Mouse (Mus musculus) adrenal gland, adult 2 months (tissue): ENCODE measurements around the gene 4933417A18Rik. TPM values are rescaled to one million over a fixed set of nuclear protein-coding genes. Genes with fewer than 3 reads are reported as not detected.
"Not testable (repeated sequence)": the region's sequence is repeated elsewhere in the genome, so short reads cannot be mapped to it uniquely, and the experiment has no call there.

Experiments used
- DNase-seq: peaks from one replicate; pipeline ENCODE4 v3.0.0; 2021
- polyA plus RNA-seq: library from polyadenylated mRNA; depleted of rRNA; stranded (reverse); fragments of >200 nt; gene quantifications from 2 replicates; pipeline ENCODE4 v1.2.3, GENCODE M21; 2012; rRNA removed
- total RNA-seq, 2 experiments: library from RNA; stranded (reverse); gene quantifications; 2 replicates each; pipeline ENCODE4 v1.2.3; 2021

The 4933417A18Rik gene
- total and polyA plus RNA-seq, 3 experiments: not detected

DNA sequence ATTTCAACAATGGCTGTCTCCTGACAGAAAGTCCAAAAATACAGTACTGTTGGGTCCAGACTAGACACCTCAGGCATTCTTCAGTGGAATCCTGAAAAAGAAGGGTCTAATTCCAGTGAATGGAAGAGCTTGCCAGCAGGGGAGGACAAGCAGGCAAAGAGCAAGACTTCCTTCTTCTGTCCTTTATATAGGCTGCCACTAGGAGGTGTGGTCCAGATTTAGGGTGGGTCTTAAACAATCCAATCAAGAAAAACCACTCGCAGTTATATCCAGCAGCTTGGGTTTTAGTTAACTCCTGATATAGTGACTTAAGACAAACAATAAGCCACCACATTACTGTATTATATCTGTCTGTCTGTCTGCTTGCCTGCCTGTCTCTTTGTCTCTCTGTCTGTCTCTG, 49.6 kb downstream of the 4933417A18Rik start:
- DNase-seq: no peak

DNA sequence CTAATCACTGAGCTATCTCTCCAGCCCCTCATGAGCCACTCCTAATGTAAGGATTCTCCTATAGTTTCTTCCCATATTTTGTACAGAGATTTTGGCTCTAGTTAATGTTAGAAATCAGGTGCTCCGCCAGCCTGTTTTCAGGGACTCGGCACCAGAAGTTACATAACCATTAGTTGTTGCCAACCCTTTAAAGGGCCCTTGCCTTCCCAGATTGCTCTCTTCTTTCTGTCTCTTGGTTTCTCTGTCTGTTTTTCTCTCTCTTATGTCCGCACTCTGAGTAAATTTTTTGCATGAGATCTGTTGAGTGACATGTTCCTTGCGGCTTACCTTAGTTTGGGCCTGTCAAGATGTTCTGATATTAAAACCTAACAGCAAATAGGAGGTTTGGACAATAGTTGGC, 51.9 kb downstream of the 4933417A18Rik start:
- DNase-seq: peak; percentile 10

DNA sequence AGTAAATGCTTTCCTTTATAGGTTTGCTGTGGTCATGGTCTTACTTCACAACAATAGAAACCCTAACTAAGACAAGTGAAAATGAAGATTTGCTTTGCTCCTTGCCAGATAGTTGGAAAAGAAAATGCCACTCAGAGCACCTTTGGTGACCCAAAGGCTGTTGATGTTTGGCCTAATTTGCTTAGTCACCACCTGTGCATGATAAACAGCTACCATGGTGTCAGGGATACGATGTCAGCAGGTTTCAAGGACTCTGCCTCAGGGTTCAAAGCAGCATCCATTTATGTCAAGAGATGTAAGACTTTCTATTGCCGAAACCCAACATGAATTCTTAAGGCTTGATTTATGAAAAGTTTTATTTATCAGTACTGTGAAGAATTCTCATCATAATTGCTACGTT, 53.2 kb downstream of the 4933417A18Rik start:
- DNase-seq: no peak

DNA sequence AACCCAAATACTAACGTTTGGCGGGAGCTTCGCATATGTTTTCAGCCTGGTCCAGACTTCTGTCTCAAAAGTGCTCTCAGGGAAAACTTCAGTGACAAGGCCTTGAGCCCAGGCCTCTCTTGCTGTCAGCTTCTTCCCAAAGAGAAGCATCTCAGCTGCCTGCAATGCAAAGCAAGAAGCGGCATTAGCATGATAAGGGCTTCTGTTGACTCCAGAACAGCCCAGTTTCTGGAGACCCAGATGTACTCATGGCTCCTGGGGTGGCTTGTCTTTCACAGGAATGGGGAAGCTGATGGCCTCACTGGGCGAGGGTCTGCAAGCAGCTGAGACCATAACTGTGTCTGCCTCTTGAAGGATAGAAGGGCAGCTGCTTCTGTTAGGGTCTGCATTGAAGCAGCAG, 54.4 kb downstream of the 4933417A18Rik start:
- not testable (repeated sequence) for DNase-seq

DNA sequence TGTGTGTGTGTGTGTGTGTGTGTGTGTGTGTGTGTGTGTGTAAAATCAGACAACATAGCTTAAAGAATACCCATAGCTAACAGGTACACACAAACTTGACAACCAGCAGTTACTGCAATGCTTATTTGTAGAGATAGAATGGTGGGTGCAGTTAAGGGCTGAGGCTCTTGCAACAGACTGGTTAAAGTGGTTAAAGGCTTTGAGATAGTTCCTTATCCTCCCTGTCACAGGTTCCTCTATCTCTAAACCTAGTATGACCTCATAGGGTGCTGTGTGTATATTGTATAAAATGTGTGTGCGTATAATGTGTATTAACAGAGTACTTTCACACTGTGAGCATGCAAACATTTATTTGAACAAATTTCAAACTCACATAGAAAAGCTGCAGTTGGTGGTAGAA, 59.3 kb downstream of the 4933417A18Rik start:
- DNase-seq: not testable (repeated sequence)

DNA sequence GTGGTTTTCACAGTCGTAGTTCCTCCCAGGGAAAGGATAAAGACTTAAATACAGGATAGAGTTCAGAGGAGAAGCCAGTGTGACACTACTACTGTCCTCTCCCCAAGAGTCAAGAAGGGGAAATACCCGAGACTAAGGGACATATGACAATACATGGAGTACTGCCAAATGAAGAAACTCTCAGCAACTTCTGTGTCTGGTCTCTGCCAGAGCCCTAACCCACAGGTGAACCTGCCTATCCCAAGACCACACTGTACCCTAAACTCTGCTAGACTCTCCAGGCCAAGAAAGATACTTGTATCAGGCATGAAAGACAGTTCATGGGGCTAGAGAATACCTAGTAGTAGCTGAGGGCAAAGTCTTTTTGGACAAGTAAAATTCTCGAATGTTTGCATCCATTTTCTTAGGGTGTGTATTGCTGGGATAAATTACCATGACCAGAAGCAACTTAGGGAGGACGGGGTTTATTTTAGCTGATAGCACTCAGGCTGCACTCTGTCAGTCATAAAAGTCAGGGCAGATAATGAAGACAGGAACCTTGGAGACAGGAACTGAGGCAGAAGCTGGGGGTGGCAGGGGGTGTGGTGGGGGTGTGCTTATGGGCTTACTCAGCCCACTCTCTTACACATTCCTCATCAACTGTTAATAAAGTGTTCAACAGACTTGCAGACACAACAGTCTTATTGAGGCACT, 67.5 kb downstream of the 4933417A18Rik start:
- no peak for DNase-seq

DNA sequence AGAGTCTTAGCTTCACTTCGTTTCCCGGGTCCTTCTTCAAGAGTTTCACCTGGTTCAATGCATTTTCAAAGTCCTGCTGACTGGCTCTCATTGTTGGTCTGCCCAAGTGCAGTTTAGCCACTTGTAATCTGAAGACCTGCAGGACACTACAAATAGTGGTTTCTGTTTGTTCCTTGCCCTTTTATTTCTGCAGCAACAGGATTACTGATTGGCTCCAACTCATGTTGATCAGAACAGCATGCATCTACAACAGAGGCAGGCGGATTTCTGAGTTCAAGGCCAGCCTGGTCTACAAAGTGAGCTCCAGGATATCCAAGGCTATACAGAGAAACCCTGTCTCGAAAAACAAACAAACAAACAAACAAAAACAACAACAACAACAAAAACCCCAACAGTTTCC, 68.9 kb downstream of the 4933417A18Rik start:
- no peak for DNase-seq

DNA sequence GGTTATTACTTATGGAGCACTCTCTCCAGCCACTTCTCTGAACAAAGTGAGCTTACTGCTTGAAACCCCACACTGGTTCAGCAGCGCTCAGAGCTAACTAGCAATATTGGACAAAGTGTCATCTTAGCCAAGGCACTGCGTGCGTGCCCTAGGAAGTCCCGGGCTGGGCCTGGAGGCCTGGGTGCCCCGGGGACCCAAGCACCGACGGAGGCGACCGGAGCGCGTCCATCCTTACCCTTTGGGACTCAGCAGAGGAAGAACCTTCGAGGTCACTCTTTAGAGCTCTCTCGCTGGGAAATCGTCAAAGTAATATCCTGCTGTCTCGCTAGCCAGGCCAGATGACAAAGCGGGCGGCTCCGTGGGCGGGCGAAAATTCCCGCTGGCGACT, 69.4 kb downstream of the 4933417A18Rik start:
- no peak for DNase-seq

DNA sequence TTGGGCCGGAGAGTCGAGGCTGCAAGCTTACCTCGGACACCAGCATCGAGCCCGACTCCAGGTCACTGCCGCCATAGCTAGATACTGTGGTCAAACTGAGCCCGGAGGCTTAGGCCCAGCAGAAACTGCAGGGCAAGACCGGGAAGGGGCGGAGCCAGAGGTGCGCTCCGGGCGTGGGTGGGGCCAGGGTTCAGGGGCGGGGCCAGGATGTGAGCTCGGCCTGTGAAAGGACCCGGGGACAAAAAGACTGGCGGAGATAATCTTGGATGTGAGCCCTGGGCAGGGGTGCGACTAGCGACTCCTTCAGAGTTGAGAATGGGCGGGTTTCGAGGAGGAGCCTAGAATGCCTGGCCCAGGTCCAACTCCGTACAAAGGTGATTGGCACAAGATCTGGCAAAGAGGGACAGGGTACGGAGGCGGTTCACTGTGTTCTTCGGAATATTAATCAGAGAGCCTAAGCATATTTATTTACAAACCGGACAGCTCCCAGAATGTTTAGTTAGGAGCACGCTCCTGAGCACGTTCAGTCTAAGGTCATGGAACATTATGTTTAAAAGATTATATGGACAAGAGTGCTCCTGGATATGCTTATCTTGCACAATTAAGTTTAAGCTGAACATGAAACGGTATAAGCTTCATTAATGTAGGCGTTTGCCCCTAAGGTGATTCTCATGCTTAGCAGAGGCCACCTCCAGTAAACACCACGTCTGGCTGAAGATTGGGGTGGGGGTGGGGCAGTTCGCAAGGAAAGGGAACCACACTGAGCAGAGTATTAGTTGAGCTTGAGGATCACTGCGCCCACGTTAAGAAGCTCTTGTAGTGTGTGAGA, 70.0 kb downstream of the 4933417A18Rik start:
- peak; percentile 98 for DNase-seq

DNA sequence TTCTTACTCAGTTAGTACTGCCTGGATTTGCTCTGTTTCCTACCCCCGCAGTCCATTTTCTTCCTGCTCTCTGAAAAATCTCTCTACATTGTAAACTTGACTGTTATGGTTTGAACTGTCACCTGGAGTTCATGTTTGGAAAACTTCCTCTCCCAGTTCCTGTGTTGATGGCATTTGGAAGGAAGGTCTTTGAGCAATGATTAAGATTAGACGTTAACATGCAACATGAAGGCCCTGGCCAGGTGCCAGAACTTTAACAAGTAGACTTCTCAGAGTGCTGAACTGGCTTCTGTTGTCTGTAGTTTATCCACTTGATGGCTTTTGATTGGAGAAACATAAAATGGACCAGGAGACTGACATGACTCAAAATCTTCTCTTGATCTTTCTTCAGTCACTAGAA, 71.7 kb downstream of the 4933417A18Rik start:
- DNase-seq: no peak

Other genes with a start within 250 kb of the 4933417A18Rik start
- gene Fam50b, start 189.6 kb upstream of the 4933417A18Rik start, total RNA-seq: not detected
- not detected in 2 replicates for gene Fam50b, start 189.6 kb upstream of the 4933417A18Rik start, polyA plus RNA-seq
- gene Prpf4b, start 49.1 kb upstream of the 4933417A18Rik start, total RNA-seq: 10 to 100 TPM; 66.3 to 95.7 TPM
- 2.0 and 3.2 TPM in 2 replicates for gene Prpf4b, start 49.1 kb upstream of the 4933417A18Rik start, polyA plus RNA-seq
- 1 to 10 TPM; 1.1 to 1.4 TPM for gene Fam217a, start 99 bp upstream of the 4933417A18Rik start, total RNA-seq
- 0.20 and 0.46 TPM in 2 replicates for gene Fam217a, start 99 bp upstream of the 4933417A18Rik start, polyA plus RNA-seq
- gene Eci3, start 39.4 kb downstream of the 4933417A18Rik start, total RNA-seq: 1 to 10 TPM; 2.6 to 3.0 TPM
- 0.35 TPM in 2 replicates for gene Eci3, start 39.4 kb downstream of the 4933417A18Rik start, polyA plus RNA-seq
- gene Eci2, start 102.7 kb downstream of the 4933417A18Rik start, total RNA-seq: 100 to 1,000 TPM in 1 of 2 experiments, 10 to 100 TPM in 1; 98.3 to 131 TPM
- 38.3 and 39.4 TPM in 2 replicates for gene Eci2, start 102.7 kb downstream of the 4933417A18Rik start, polyA plus RNA-seq